Mouse (Mus musculus) splenic B cell, adult 2 months (primary cell): ENCODE data around the gene Tbce.
A peak's percentile ranks its signal among the peaks of the same experiment; 100 is the strongest.
"Not testable (repeated sequence)": the region's sequence is repeated elsewhere in the genome, so short reads cannot be mapped to it uniquely, and the experiment has no call there.

Experiments
- DNase-seq: peaks from one replicate; pipeline ENCODE4 v3.0.0-alpha.2; 2011; ENCODE audit warnings: low read depth, low spot score
- H3K27me3 ChIP-seq: 2 replicates; pipeline ENCODE4 v1.6.1; 2012; ENCODE audit warnings: mild to moderate bottlenecking, low read length, moderate library complexity, mixed read lengths; ENCODE audit not compliant: control insufficient read depth, poor library complexity, insufficient read depth, severe bottlenecking
- H3K36me3 ChIP-seq: 2 replicates; pipeline ENCODE4 v1.6.1; 2012; ENCODE audit warnings: mild to moderate bottlenecking, low read length, moderate library complexity, mixed read lengths; ENCODE audit not compliant: control insufficient read depth, poor library complexity, insufficient read depth, severe bottlenecking

Tbce gene

GRCm38 (mm10) chr13:14049878-14050277, 10.4 kb upstream of the Tbce start:
- no peaks in the 10 kb centered on the region for H3K27me3 ChIP-seq
- DNase-seq: no peak
- H3K36me3 ChIP-seq: peaks cover 18% of the 10 kb centered on the region

- Histone ChIP-seq H3K36me3 (peaks cover 5% of the 10 kb centered on the region), H3K27me3 (no peaks in the 10 kb centered on the region)
- no peak for DNase-seq
Observed at GRCm38 (mm10) chr13:14044521-14044920, 5.1 kb upstream of the Tbce start.

GRCm38 (mm10) chr13:14043851-14044250, 4.4 kb upstream of the Tbce start:
- Histone ChIP-seq H3K36me3 (0 out of 2 replicates have a peak, but pooled peaks cover 2% of the 10 kb centered on the region), H3K27me3 (no peaks in the 10 kb centered on the region)
- no peak for DNase-seq

- no peaks in the 10 kb centered on the region for H3K36me3 ChIP-seq
- no peaks in the 10 kb centered on the region for H3K27me3 ChIP-seq
- DNase-seq: peak; percentile 21
Observed at GRCm38 (mm10) chr13:14040186-14040585, 748 bp upstream of the Tbce start.

GRCm38 (mm10) chr13:14038911-14039291, 537 bp downstream of the Tbce start:
- no peak for DNase-seq
- Histone ChIP-seq H3K36me3 (no peaks in the 10 kb centered on the region), H3K27me3 (no peaks in the 10 kb centered on the region)

GRCm38 (mm10) chr13:14035875-14036630, 3.4 kb downstream of the Tbce start:
- no peaks in the 10 kb centered on the region for H3K36me3 ChIP-seq
- H3K27me3 ChIP-seq: no peaks in the 10 kb centered on the region
- no peak for DNase-seq

- not testable (repeated sequence) for H3K36me3 ChIP-seq, DNase-seq
Observed at GRCm38 (mm10) chr13:14035352-14035751, 4.1 kb downstream of the Tbce start.

GRCm38 (mm10) chr13:14034073-14034348, 5.4 kb downstream of the Tbce start:
- Histone ChIP-seq H3K36me3 (no peaks in the 10 kb centered on the region), H3K27me3 (no peaks in the 10 kb centered on the region)
- no peak for DNase-seq

More at GRCm38 (mm10) chr13:14035352-14035751, 4.1 kb downstream of the Tbce start:
- H3K27me3 ChIP-seq: not testable (repeated sequence)

GRCm38 (mm10) chr13:14033309-14034072, 5.9 kb downstream of the Tbce start:
- H3K36me3 ChIP-seq: no peaks in the 10 kb centered on the region
- no peak for DNase-seq

GRCm38 (mm10) chr13:14026154-14026820, 13.2 kb downstream of the Tbce start:
- H3K27me3 ChIP-seq: no peaks in the 10 kb centered on the region
- no peak for DNase-seq
- H3K36me3 ChIP-seq: peaks cover 8% of the 10 kb centered on the region; the same call in 1 of the 2 replicates

More at GRCm38 (mm10) chr13:14033309-14034072, 5.9 kb downstream of the Tbce start:
- no peaks in the 10 kb centered on the region for H3K27me3 ChIP-seq

- no peak for DNase-seq
- Histone ChIP-seq H3K27me3 (no peaks in the 10 kb centered on the region), H3K36me3 (peaks cover 8% of the 10 kb centered on the region; the same call in 1 of the 2 replicates)
Observed at GRCm38 (mm10) chr13:14025554-14025953, 13.9 kb downstream of the Tbce start.

- not testable (repeated sequence) for DNase-seq, H3K27me3 ChIP-seq, H3K36me3 ChIP-seq
Observed at GRCm38 (mm10) chr13:14021417-14021816, 18.0 kb downstream of the Tbce start.

GRCm38 (mm10) chr13:14018852-14019251, 20.6 kb downstream of the Tbce start:
- Histone ChIP-seq H3K27me3 (no peaks in the 10 kb centered on the region), H3K36me3 (peaks cover 5% of the 10 kb centered on the region; the same call in 1 of the 2 replicates)
- no peak for DNase-seq

GRCm38 (mm10) chr13:14018283-14018682, 21.2 kb downstream of the Tbce start:
- H3K27me3 ChIP-seq: no peaks in the 10 kb centered on the region

GRCm38 (mm10) chr13:14015609-14016008, 23.8 kb downstream of the Tbce start:
- DNase-seq: no peak
- H3K36me3 ChIP-seq: peaks cover 6% of the 10 kb centered on the region
- no peaks in the 10 kb centered on the region for H3K27me3 ChIP-seq

More at GRCm38 (mm10) chr13:14018283-14018682, 21.2 kb downstream of the Tbce start:
- H3K36me3 ChIP-seq: peaks cover 5% of the 10 kb centered on the region; the same call in 1 of the 2 replicates
- no peak for DNase-seq
